Mouse (Mus musculus) testis, postnatal 10 days (tissue): ENCODE data around the gene Dpp6.

Experiments
- DNase-seq: peaks from one replicate; pipeline ENCODE4 v3.0.0; 2021; ENCODE audit warnings: low spot score

The Dpp6 gene

DNA sequence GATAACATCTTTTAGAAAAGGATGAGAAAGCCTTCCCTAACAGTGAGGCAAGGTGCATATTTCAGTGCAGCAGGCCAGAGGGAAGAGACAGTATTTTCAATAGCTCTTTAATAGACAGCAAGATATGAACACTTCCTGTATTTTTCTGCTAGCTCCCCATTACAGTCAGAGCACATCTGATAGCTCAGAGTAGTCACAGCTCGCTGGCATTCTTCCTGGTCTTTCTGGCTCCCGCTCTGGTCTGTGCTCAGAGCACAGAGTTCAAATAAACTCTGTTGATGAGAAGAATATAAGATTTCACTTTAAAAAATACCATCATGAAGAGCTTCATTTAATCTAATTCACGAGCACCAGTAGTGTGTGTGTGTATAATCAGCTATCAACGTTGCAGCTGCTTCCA, 249.8 kb downstream of the Dpp6 start:
- DNase-seq: no peak

DNA sequence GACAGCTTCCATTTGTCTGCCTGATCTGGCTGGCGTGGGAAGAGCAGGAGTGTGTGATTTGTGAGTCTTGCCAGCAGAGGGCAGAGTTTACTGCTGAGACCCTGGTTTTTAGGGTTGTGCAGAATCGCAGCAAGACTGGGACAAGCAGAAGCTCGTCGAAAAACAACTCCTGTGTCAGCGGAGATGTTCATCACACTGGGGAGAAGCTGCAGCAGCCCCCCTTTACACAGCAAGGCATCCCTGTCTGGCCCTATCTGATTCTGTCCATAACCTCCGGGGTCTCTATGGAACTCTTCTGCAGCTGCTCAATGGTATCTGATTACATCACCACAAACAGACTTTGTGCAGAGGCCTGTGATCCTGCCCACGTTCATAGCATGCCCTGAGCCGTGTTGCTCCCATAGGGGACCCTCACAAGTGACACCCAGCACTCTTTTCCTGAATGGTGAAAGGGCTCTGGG, 258.2 kb downstream of the Dpp6 start:
- peak; percentile 57 for DNase-seq

DNA sequence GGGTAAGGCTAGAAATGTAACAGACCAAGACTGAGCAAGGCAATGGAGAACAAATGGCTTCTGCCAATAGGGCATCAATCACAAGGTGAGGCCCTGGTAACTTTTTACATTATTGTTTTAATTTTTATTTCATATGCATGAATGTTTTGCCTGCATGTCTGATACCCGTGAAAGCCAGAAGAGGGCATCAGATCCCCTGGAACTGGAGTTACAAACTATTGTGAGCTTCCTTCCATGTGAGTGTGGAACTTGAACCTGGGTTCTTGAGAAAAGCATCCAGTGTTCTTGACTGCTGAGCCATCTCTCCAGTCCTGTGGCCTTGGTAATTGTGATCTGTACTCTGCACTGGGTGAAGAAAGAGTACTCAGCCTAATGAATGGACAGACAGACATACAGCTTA, 259.0 kb downstream of the Dpp6 start:
- DNase-seq: no peak

DNA sequence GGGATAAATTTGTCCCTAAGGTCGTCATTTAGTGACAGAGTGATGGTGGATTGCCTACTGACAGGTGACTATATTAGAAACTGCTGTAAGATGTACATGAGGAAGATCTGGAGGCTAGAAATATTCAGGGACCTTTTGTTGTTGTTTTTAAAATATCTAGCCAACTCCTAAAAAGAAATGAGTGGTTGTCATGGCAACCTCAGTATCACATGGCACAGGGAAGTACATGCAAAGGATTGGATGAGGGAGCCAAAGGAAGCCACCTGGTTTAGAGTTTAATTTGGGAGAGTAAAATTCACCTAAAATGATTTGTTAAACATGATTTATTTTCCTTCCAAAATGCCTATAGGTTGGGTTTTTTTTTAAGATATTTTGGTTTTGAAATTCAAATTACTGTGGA, 260.8 kb downstream of the Dpp6 start:
- no peak for DNase-seq

DNA sequence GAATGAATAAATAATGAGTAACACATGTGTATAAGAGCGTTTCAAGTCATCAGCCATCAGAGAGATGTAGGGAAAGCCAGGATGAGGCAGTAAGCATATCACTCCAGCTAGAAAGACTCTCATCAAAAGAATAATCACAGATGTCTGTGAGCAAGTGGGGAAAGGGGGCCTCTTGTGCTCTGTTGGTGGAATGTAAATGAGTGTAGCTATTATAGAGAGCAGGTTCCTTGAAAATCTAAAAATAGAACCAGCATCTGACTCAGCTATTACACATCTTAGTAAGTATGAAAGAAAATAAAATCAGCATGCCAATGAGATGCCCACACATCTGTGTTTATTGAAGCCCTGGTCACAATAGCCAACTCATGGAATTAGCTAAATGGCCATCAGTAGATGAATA, 264.3 kb downstream of the Dpp6 start:
- DNase-seq: no peak

GRCm38 (mm10) chr5:27083762-27084161, 266.8 kb downstream of the Dpp6 start:
- DNase-seq: no peak

GRCm38 (mm10) chr5:27108221-27108620, 291.2 kb downstream of the Dpp6 start:
- DNase-seq: no peak

DNA sequence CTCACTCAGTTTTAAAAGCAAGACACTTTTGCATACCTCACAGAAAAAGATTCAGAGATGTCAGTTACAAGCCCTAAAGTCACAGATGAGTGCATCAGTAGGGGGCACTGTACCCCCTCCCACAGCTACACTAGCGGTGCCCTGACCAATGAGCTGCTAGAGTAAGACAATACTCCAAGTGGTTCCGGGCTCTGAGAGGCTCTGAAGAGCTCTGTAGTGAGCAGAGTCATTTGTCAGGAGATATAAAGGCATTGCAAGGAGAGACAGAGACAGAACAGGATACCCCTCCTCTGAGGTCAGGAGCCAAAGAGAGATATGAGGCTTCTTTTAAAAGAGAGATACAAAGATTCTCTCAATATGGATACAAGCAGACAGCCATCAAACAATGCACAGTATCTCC, 305.5 kb downstream of the Dpp6 start:
- DNase-seq: no peak

DNA sequence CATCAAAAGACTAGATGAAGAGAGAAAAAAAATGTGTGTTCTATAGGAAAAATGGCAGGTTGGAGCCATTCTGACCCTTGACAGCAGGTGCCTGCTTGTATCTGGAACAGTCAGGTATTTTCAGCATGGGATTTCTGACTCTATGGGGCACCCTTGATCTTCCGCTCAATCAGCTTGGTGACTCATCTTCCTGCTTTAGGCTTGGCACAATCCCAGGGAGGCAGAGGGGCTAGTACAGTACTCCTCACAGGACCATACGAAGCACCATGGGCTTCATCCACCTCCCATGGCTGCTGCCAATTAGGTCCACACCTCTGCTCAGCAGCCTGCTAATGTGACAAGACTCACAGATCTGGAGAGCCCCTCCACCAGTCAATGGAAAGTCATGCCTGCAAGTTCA, 305.9 kb downstream of the Dpp6 start:
- no peak for DNase-seq

DNA sequence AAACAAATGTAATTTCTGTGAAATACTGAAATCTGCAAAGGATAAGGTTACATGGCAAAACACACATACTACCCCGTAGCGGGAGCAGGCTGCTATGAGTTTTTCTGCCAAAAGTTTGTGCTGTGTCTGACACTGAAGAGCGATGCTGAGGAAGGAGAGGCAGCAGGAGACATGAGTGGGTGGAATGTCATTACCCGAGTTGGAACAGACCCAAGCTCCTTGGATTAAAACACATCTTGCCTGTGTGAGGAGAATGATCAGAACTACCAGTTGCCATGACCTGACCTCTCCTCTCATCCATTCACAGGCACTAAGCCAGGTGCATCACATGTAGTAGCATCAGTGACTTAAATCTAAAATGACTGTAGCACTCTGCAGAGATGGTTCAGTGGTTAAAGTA, 309.0 kb downstream of the Dpp6 start:
- no peak for DNase-seq

- no peak for DNase-seq
Measured at GRCm38 (mm10) chr5:27133196-27133595, 316.2 kb downstream of the Dpp6 start.

GRCm38 (mm10) chr5:27134436-27135005, 317.5 kb downstream of the Dpp6 start:
- DNase-seq: no peak

DNA sequence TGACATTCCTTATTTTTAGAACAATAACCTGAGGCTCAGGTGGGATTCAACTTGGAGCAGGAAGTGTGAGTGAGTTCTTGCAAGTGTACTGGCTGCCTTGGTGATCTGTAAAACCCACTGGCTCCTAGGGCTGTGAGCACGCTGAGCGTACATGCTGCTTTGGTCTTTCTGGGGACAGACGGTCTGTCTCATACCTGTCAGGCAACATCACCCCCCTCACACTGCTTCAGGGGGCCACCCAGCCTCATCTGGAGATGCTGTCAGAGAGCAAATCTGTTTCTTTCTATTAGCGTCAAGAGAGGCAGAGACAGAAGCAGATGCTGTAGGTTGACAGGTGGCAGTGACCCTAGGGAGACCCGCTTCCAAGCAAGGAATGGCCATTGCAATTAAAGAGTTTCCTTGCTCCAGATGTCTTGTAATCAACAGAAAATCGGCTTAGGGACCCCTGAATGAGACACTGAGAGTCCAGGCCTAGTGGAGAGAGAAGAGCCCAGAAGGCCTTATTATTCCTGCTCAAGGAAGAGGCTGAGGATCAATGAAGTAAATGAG, 330.5 kb downstream of the Dpp6 start:
- DNase-seq: no peak

GRCm38 (mm10) chr5:27151017-27151416, 334.0 kb downstream of the Dpp6 start:
- no peak for DNase-seq

GRCm38 (mm10) chr5:27155671-27156070, 338.7 kb downstream of the Dpp6 start:
- no peak for DNase-seq

DNA sequence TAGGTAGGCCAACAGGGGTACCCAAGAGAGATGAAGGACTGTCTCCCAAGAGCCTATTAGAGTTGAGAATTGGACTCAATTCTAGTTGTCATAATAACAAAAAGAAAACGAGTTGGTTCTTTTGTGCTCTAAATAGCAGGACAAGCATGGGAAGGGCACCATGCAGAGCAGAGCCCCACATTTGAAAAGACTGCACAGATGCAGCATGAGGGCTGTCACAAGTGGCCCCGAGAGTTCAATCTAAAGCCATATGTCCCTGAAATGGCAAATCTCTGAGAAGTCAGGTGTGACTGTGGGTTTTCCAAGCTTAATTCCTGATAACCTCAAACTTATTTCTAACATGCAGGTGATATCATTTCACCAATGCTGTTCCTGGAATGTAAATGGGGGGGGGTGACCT, 339.4 kb downstream of the Dpp6 start:
- DNase-seq: no peak

DNA sequence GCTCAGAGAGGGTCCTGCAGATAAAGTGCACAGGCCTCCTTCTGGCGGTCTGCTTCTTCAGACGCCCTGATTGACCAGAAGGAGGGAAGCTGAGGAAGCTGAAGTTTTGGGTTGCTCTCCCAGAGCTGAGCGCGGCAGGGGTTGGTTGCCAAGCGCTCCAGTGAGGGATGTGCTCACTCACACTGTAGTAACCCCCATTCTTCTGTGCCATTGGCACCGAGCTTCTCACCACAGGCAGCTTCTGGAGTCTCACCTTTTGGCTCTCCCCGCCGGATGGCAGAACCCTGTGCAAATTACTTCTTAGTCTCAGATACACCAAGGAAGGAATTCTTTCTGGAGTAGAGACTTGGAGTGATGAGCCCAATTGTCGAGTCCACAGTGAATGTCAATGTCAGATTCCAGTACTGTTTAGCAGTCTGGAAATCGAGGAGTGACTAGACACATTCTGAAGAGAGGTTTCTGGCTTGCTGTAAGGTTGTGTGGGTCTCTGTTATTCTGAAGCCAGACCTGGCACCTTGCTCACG, 344.2 kb downstream of the Dpp6 start:
- no peak for DNase-seq

- DNase-seq: no peak
Measured at GRCm38 (mm10) chr5:27168550-27168949, 351.5 kb downstream of the Dpp6 start.

- DNase-seq: no peak
Measured at GRCm38 (mm10) chr5:27184963-27185362, 368.0 kb downstream of the Dpp6 start.

DNA sequence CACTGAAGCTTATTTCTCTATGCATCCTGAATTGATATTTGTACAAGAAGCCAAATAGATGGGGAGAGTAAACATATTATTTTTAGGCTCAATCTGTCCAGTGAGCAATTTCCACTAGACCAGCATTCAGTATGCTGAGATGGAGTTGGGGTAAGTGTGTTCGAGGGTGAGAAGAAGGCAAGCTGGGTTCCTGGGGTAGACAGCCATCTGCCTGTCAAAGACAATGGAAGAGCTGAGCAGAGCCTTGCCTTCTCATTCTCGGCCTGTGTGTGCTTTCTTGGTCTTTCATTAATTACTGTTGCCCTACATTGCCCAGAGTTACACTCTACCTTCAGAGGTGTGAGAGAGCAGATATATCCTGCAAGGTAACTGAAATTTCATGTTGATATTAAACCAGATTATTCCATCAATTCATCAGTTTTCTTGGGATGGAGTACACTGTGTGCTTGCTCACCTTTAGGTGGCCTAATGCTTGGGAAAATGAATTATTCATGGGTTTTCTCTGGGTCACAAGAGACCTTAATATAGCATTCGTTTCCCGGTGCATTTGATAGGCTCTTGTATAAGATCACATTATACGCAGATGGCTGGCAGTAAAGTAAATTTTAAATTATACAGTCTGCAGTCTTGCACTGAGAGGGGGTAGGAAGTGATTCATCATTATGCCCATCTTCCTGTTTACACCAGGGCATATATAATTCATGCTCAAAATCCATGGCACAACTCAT, 374.4 kb downstream of the Dpp6 start:
- DNase-seq: no peak

DNA sequence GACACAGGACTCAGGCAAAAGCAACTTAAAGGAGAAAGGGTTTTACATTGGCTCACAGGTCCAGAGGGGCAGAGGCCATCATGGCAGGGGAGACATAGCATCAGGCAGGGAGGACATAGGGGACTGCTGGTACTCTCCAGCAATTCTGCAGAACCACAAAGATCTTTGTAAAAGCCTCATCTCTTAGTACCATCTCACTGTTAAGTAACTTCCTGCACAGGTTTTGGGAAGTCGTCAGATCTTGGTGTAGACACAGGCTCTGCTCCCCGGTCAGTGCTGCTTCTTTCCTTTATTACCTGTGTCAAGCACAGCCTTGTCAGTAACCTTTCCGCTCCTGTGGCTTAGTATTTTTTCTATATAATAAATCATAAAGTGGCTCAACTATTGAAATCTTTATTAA, 377.2 kb downstream of the Dpp6 start:
- no peak for DNase-seq

- no peak for DNase-seq
Measured at GRCm38 (mm10) chr5:27194975-27195374, 378.0 kb downstream of the Dpp6 start.

- DNase-seq: no peak
Measured at GRCm38 (mm10) chr5:27200581-27201341, 383.8 kb downstream of the Dpp6 start.
